ENCODE assay signal across 9 mouse cellular contexts in genomic region chr8:122230712-122231337, GRCm38 (mm10). TPM values are rescaled to one million over a fixed set of nuclear protein-coding genes. Genes with fewer than 3 reads are reported as not detected.
DNase-seq lines count a peak whose midpoint lies in the region; ATAC-seq lines count a peak whose summit lies in the region.
"Had no signal": no experiment of that assay in that cellular context is flagged by ENCODE, and none has a peak within 500 bp of the region (broad histone marks: within the 10 kb centered on the region; RNA-seq: fewer than 3 reads in every experiment).

No protein-coding gene starts in this region.

- 5% methylated on average over 32 of the region's 32 CpGs for WGBS in hindbrain, embryonic 11.5 days

- no peaks in the 10 kb centered on the region for H3K36me3 ChIP-seq in hindbrain, embryonic 11.5 days (ENCODE audit: control insufficient read depth, insufficient read depth, low read length)

- peaks cover 32% of the 10 kb centered on the region for H3K27me3 ChIP-seq in hindbrain, embryonic 11.5 days (ENCODE audit: control insufficient read depth, insufficient read depth, low read length)

- H3K9ac ChIP-seq in hindbrain, embryonic 11.5 days (ENCODE audit: low read depth, low read length), result peak overlapping the region; percentile 7; the same call in 1 of the 2 replicates

- peak; percentile 89 for DNase-seq in Muller cell, postnatal 12 days (ENCODE audit: inconsistent ontology term)
- peak; percentile 80 for DNase-seq in cerebellum, adult 8-10 months
- peak; percentile 41 to 83 for DNase-seq in frontal cortex, adult 2 months (ENCODE audit: extremely low spot score in 1 of 2, low spot score in 1 of 2)
- DNase-seq in hindbrain, embryonic 11.5 days (ENCODE audit: low spot score), result peak; percentile 89
- peak; percentile 84 to 89 for DNase-seq in layer of hippocampus, postnatal 10 days (ENCODE audit: low spot score in 2 of 2)
- DNase-seq in lung, postnatal 14 days, result peak; percentile 75
- DNase-seq in retina, embryonic 14.5 days (ENCODE audit: low spot score), result peak; percentile 87
- DNase-seq in urinary bladder, postnatal 14 days (ENCODE audit: low spot score), result peak; percentile 68

- H3K9me3 ChIP-seq in hindbrain, embryonic 11.5 days (ENCODE audit: control insufficient read depth, low read length), result no peaks in the 10 kb centered on the region

- H3K4me3 ChIP-seq in hindbrain, embryonic 11.5 days (ENCODE audit: low read depth, low read length), result peak overlapping the region; percentile 49
- H3K4me3 ChIP-seq: erythroblast, embryonic 14.5 days had no signal

- ATAC-seq in hindbrain, embryonic 11.5 days (ENCODE audit: low FRiP score), result peak; percentile 67

- H3K27ac ChIP-seq in hindbrain, embryonic 11.5 days (ENCODE audit: low read depth, low read length), result no peak overlapping the region

- peak overlapping the region; percentile 95 for H3K4me2 ChIP-seq in hindbrain, embryonic 11.5 days (replicated peaks; ENCODE audit: low read depth, low read length)

- peaks cover 3% of the 10 kb centered on the region; the same call in 1 of the 2 replicates for H3K4me1 ChIP-seq in hindbrain, embryonic 11.5 days (replicated peaks; ENCODE audit: control insufficient read depth, insufficient read depth, low read length)

RNA-seq across cellular contexts. Expression of gene Zfpm1, which starts 51.1 kb away (rescaled TPM):
- 26.0 and 36.1 TPM in 2 replicates for polyA plus RNA-seq in frontal cortex, adult 2 months (2012; rRNA removed)
- 1.6 and 1.9 TPM in 2 replicates for polyA plus RNA-seq in hindbrain, embryonic 11.5 days (2014; fragmentation: Nextera tagmentation; extraction: Ambion mirVana)
- 10 to 100 TPM; 25.7 to 27.2 TPM for total RNA-seq in layer of hippocampus, postnatal 10 days (2021)
